Mouse (Mus musculus): ENCODE measurements around the gene Gbe1.

DNA sequence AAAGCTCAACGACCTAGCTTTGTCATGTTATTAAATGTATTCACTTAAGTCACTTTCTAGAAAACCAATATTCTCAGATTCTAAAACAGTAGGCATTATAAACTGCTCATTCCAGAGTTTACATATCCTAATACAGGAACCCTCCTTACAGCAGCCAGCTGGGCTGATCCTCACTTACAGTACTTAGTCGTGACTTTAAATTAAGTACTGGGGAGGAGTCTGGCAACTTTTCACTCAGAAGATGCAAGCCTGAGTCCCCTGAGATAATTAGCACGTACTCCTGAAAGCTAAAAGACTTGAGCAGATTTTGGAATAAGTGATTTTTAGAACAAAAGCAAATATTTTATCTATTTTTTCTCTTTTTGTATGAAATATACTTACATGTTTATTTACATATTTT lies 1.5 kb downstream of the Gbe1 start:
- no peak for TF ChIP-seq MAFK (IDR thresholded peaks at IDR 0.05; ENCODE audit: insufficient read depth, low read depth, low read length)
- no peak for TF ChIP-seq ZNF384 (IDR thresholded peaks at IDR 0.05; ENCODE audit: low read depth, low read length)
